Mouse (Mus musculus) kidney, postnatal 10 days (tissue): ENCODE results near the gene Gm813.

ENCODE experiments used
- DNase-seq: peaks from one replicate; pipeline ENCODE4 v3.0.0; 2021; ENCODE audit warnings: mixed read lengths

Gene Gm813

GRCm38 (mm10) chr16:58603831-58604230 lies 12.9 kb downstream of the Gm813 start:
- no peak for DNase-seq

DNA sequence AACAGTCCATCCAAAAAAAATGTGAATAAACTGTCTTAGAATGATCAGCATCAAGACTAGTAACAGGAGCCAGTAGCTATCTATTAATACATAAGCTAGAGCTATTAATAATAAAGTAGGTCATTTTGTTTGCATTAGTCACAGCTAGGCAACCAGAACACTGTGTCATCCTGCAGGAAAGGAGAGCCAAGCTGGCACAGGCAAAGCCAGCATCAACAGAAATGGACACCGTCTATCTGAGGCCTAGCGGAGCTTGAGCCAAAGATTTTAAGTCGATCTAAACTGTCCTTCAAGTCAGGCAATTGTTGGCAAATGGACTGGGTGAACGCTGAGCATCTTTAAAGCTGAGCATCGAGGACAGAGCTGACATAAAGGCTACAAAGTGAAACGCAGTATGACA lies 15.9 kb downstream of the Gm813 start:
- no peak for DNase-seq

- DNase-seq = no peak
Measured at GRCm38 (mm10) chr16:58591299-58591698, 25.5 kb downstream of the Gm813 start.

GRCm38 (mm10) chr16:58589444-58589843 lies 27.3 kb downstream of the Gm813 start:
- no peak for DNase-seq

DNA sequence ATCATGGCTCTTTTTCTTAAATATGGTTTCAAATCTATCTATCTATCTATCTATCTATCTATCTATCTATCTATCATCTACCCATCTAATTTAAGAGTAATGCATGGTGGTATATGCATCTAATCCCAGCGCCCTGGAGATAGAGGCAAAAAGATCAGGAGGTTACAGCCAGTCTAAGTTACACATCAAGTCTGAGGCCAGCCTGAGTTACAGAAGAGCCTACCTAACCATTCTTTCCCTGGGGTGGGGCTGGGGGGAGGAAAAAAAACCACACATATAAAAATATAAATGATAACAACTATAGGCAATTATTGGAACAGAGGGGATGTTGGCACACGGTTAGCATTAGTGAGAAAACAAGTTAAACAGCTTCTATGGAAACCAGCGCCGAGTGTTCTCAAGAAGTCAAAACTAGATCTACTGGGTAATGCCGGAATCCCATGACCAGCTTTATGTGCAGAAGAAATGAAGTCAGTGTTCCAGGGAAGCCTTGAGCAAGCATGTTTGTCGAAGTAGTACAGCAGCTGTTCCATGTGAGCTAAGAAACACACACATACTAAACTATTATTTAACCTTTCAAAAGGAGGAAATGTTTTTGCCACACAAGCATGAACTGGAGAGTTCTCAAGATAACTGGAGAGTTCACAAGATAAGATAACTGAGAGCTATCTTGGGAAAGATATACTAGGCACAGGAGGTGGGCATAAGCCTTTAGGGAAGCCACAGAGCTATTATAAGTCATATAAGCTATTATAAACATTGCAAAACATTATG lies 42.6 kb downstream of the Gm813 start:
- DNase-seq = no peak

DNA sequence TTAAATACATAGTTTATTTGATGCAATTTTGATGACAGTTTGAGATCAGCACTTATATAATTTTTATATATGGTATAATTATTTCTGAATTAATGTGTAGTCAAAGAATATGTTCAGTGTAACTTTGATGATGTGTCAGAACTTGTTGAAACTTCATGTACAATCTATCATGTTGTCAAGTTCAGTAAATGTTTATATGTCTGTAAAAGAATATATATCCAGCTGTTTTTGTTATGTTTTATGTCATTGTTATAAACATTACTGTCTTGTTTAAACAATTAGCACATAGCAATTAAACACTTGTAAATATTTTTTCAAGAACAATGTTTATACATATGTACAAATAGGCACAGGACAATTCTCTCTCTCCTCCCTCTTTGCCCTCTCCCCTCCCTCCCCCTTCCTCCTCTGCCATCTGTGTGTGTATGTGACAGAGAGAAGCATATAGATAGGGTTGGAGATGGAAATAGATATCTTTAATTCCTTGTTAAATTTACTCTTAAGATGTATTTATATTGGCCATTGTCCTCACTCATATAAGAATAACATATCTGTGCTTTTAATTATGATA lies 46.0 kb downstream of the Gm813 start:
- DNase-seq = no peak
